Mouse (Mus musculus) heart, adult 2 months (tissue): ENCODE data around the gene Galntl6.

Source experiments
- CTCF ChIP-seq: fragments of 200-600 bp; IDR thresholded peaks from 2 replicates; pipeline ENCODE4 v1.8.1; 2022; ENCODE audit warnings: antibody characterized with exemption, mild to moderate bottlenecking, moderate library complexity
- EP300 ChIP-seq: fragments of 200-500 bp; IDR thresholded peaks from 2 replicates; pipeline ENCODE4 v1.6.1; 2011; ENCODE audit warnings: low read depth, low read length, control low read depth; ENCODE audit not compliant: insufficient read depth
- POLR2A ChIP-seq: fragments of 200-500 bp; IDR thresholded peaks from 2 replicates; pipeline ENCODE4 v1.6.1; 2011; ENCODE audit warnings: mild to moderate bottlenecking, low read depth, low read length, control low read depth; ENCODE audit not compliant: insufficient read depth

DNA sequence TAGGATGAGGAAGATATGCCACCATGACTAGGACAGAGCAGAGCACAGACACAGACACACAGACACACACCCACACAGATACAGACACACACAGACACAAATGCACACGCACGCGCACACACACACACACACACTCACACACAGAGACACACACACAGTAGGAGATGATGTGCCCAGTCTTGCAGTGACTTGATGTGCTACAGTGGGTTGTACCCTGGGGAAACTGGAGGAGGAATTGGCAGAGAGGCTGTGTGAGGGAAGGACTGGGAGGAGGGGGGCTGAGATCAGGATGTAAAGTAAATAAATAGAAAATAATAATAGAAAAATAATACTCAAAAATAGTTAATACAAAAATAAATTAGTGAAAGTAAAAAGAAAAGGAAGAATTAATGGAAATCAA lies 174.5 kb downstream of the Galntl6 start:
- no peak for TF ChIP-seq CTCF
- no peak for TF ChIP-seq POLR2A
- no peak for TF ChIP-seq EP300
